Mouse (Mus musculus): ENCODE data around the gene Snap25.

DNA sequence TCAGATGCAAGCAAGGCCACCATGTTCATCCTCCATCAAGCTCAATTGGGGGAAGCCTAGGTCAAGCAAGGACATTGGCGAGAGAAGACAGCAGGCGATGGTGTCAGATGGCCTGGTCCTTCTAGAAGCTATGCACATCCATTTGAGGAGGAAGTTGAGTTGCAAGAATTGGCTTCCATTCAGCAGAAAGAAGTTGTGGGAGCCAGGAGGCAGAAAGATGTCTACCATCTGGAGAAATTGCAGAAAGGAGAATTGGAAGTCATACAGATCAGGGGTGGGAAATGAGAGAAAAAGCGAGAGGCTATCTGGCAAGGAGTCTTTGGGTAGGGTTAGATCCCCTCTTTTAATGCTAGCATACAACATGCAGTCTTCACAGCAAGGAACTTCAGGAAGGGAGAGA, 44.1 kb upstream of the Snap25 start:
- TF ChIP-seq CTCF (IDR thresholded peaks at IDR 0.05; ENCODE audit: low read depth) = no peak
- no peak for TF ChIP-seq EP300 (IDR thresholded peaks at IDR 0.05; ENCODE audit: low read depth)

All from heart, postnatal 0 days (tissue).